Mouse (Mus musculus): ENCODE results near the gene Efemp1. TPM values are rescaled to one million over a fixed set of nuclear protein-coding genes. Genes with fewer than 3 reads are reported as not detected.

Efemp1 gene
- polyA plus RNA-seq, 1 experiment from 2014 or later, result 16.6 TPM

DNA sequence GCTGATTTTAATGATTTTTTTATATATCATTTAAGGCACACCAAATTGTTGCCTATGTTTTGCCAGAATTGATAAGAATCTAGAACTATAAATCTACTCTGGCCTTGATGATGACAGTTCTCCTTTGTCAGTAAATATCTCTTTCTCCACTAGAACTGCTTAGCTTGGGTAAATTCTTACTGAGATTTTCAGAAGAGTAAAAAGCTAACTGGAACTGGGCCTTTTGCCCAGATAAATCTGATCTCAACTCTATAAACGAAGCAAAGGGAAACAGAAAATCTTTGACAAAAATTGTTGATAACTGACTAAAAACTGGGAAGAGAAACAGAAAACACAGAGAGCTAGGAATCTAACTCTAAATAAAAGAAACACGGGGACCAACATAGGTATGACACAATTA is 51.6 kb downstream of the Efemp1 start:
- ATAC-seq (ENCODE audit: insufficient read depth, low FRiP score, low TSS enrichment), result no peak

GRCm38 (mm10) chr11:28906288-28906687 is 53.3 kb downstream of the Efemp1 start:
- no peak for DNase-seq (ENCODE audit: low spot score)
- no peak for ATAC-seq (ENCODE audit: insufficient read depth, low FRiP score, low TSS enrichment)
- Histone ChIP-seq H3K27me3 (ENCODE audit: control insufficient read depth, insufficient read depth, low read length) (no peaks in the 10 kb centered on the region), H3K4me3 (ENCODE audit: low read depth, low read length) (no peak overlapping the region), H3K27ac (ENCODE audit: low read depth, low read length) (no peak overlapping the region), H3K9me3 (ENCODE audit: control insufficient read depth, low read length) (no peaks in the 10 kb centered on the region), H3K9ac (ENCODE audit: low read length) (no peak overlapping the region), H3K4me1 (ENCODE audit: control insufficient read depth, insufficient read depth, low read length) (no peaks in the 10 kb centered on the region), H3K4me2 (ENCODE audit: low read depth) (no peak overlapping the region), H3K36me3 (ENCODE audit: control insufficient read depth, insufficient read depth, low read length) (no peaks in the 10 kb centered on the region)
- WGBS, result 86% methylated on average over 3 of the region's 3 CpGs

More for the DNA sequence above, 51.6 kb downstream of the Efemp1 start:
- Histone ChIP-seq H3K9me3 (ENCODE audit: control insufficient read depth, low read length) (no peaks in the 10 kb centered on the region), H3K27me3 (ENCODE audit: control insufficient read depth, insufficient read depth, low read length) (no peaks in the 10 kb centered on the region), H3K4me2 (ENCODE audit: low read depth) (no peak overlapping the region), H3K27ac (ENCODE audit: low read depth, low read length) (no peak overlapping the region), H3K4me3 (ENCODE audit: low read depth, low read length) (no peak overlapping the region), H3K36me3 (ENCODE audit: control insufficient read depth, insufficient read depth, low read length) (no peaks in the 10 kb centered on the region), H3K9ac (ENCODE audit: low read length) (no peak overlapping the region), H3K4me1 (ENCODE audit: control insufficient read depth, insufficient read depth, low read length) (no peaks in the 10 kb centered on the region)
- DNase-seq (ENCODE audit: low spot score), result no peak
- WGBS, result 90% methylated on average over 2 of the region's 2 CpGs

- H3K27ac ChIP-seq (ENCODE audit: low read depth, low read length), result no peak overlapping the region
- H3K27me3 ChIP-seq (ENCODE audit: control insufficient read depth, insufficient read depth, low read length), result no peaks in the 10 kb centered on the region
- 60% methylated on average over 3 of the region's 3 CpGs for WGBS
- H3K9me3 ChIP-seq (ENCODE audit: control insufficient read depth, low read length), result no peaks in the 10 kb centered on the region
- no peak for ATAC-seq (ENCODE audit: insufficient read depth, low FRiP score, low TSS enrichment)
- no peak overlapping the region for H3K4me3 ChIP-seq (ENCODE audit: low read depth, low read length)
- DNase-seq (ENCODE audit: low spot score), result no peak
- no peak overlapping the region for H3K4me2 ChIP-seq (ENCODE audit: low read depth)
- H3K36me3 ChIP-seq (ENCODE audit: control insufficient read depth, insufficient read depth, low read length), result no peaks in the 10 kb centered on the region
- no peak overlapping the region for H3K9ac ChIP-seq (ENCODE audit: low read length)
- H3K4me1 ChIP-seq (ENCODE audit: control insufficient read depth, insufficient read depth, low read length), result no peaks in the 10 kb centered on the region
Measured at GRCm38 (mm10) chr11:28908908-28909545, 56.0 kb downstream of the Efemp1 start.

GRCm38 (mm10) chr11:28912469-28913138 is 59.6 kb downstream of the Efemp1 start:
- Histone ChIP-seq H3K27ac (ENCODE audit: low read depth, low read length) (no peak overlapping the region), H3K4me1 (ENCODE audit: control insufficient read depth, insufficient read depth, low read length) (no peaks in the 10 kb centered on the region), H3K27me3 (ENCODE audit: control insufficient read depth, insufficient read depth, low read length) (no peaks in the 10 kb centered on the region), H3K36me3 (ENCODE audit: control insufficient read depth, insufficient read depth, low read length) (no peaks in the 10 kb centered on the region), H3K4me2 (ENCODE audit: low read depth) (no peak overlapping the region), H3K9me3 (ENCODE audit: control insufficient read depth, low read length) (no peaks in the 10 kb centered on the region), H3K9ac (ENCODE audit: low read length) (no peak overlapping the region), H3K4me3 (ENCODE audit: low read depth, low read length) (no peak overlapping the region)
- 85% methylated on average over 3 of the region's 3 CpGs for WGBS
- DNase-seq (ENCODE audit: low spot score) (no peak), ATAC-seq (ENCODE audit: insufficient read depth, low FRiP score, low TSS enrichment) (no peak)

DNA sequence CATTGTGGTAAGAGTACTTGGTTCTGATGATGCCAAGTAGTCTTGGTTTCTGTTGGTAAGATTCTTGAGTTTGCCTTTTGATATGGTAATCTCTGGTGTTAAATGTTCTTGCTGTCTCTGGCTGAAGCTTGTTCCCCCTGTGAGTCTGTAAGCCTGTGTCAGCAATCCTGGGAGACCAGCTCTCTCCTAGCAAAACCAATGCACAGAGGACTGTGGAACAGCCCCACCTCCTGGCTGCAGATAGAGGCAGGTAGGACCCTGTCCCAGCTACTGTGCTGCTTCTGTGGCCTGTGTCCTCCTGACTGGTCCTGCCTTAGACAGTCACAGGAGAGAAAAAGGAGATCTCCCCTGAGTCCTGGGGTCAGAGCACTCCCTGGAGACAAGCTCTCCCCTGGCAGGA is 81.4 kb downstream of the Efemp1 start:
- H3K9me3 ChIP-seq (ENCODE audit: control insufficient read depth, low read length), result no peaks in the 10 kb centered on the region
- H3K36me3 ChIP-seq (ENCODE audit: control insufficient read depth, insufficient read depth, low read length), result no peaks in the 10 kb centered on the region
- H3K4me3 ChIP-seq (ENCODE audit: low read depth, low read length), result no peak overlapping the region
- no peak overlapping the region for H3K9ac ChIP-seq (ENCODE audit: low read length)
- H3K27ac ChIP-seq (ENCODE audit: low read depth, low read length), result no peak overlapping the region
- ATAC-seq (ENCODE audit: insufficient read depth, low FRiP score, low TSS enrichment), result no peak
- H3K4me1 ChIP-seq (ENCODE audit: control insufficient read depth, insufficient read depth, low read length), result no peaks in the 10 kb centered on the region
- DNase-seq (ENCODE audit: low spot score), result no peak
- no peak overlapping the region for H3K4me2 ChIP-seq (ENCODE audit: low read depth)
- no peaks in the 10 kb centered on the region for H3K27me3 ChIP-seq (ENCODE audit: control insufficient read depth, insufficient read depth, low read length)

- Histone ChIP-seq H3K36me3 (ENCODE audit: control insufficient read depth, insufficient read depth, low read length) (no peaks in the 10 kb centered on the region), H3K9me3 (ENCODE audit: control insufficient read depth, low read length) (no peaks in the 10 kb centered on the region), H3K4me2 (ENCODE audit: low read depth) (no peak overlapping the region), H3K9ac (ENCODE audit: low read length) (no peak overlapping the region), H3K27me3 (ENCODE audit: control insufficient read depth, insufficient read depth, low read length) (no peaks in the 10 kb centered on the region), H3K4me1 (ENCODE audit: control insufficient read depth, insufficient read depth, low read length) (no peaks in the 10 kb centered on the region), H3K4me3 (ENCODE audit: low read depth, low read length) (no peak overlapping the region), H3K27ac (ENCODE audit: low read depth, low read length) (no peak overlapping the region)
- 82% methylated on average over 1 of the region's 1 CpGs for WGBS
- DNase-seq (ENCODE audit: low spot score) (no peak), ATAC-seq (ENCODE audit: insufficient read depth, low FRiP score, low TSS enrichment) (no peak)
Measured at GRCm38 (mm10) chr11:28939651-28940050, 86.6 kb downstream of the Efemp1 start.

DNA sequence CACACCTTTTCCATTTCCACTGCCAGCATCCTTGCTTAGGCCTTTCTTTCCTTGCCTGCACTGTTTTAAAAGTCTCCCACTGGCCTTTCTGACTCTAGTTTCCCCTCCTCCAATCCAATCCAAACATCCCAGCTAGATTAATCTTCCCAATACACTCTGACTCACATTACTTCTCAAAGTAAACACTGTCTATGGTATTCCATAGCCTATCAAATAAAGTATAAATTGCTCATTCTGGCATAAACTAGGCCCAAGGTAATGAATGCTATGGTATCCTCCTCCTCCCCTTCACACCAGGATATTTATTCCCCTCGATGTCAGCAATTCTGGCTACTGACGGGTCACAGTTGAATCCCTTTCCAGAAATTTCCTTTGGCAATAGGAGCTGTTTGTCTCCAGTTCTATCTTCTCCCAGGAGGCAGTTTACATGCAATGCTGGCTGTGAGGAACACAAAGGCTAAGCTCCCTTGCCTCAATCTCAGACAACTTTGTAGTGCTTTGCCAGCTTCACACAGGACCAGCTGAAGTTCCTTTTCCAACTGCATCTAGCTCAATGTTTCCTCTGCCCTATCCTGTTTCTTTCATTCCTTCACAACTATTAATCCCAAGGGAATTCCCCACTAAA is 98.7 kb downstream of the Efemp1 start:
- no peaks in the 10 kb centered on the region for H3K27me3 ChIP-seq (ENCODE audit: control insufficient read depth, insufficient read depth, low read length)
- whole genome bisulfite sequencing, result 67% methylated on average over 2 of the region's 2 CpGs
- no peak overlapping the region for H3K27ac ChIP-seq (ENCODE audit: low read depth, low read length)
- ATAC-seq (ENCODE audit: insufficient read depth, low FRiP score, low TSS enrichment), result no peak
- H3K4me2 ChIP-seq (ENCODE audit: low read depth), result no peak overlapping the region
- H3K9ac ChIP-seq (ENCODE audit: low read length), result no peak overlapping the region
- H3K4me1 ChIP-seq (ENCODE audit: control insufficient read depth, insufficient read depth, low read length), result no peaks in the 10 kb centered on the region
- no peak overlapping the region for H3K4me3 ChIP-seq (ENCODE audit: low read depth, low read length)
- DNase-seq (ENCODE audit: low spot score), result no peak
- H3K36me3 ChIP-seq (ENCODE audit: control insufficient read depth, insufficient read depth, low read length), result no peaks in the 10 kb centered on the region
- H3K9me3 ChIP-seq (ENCODE audit: control insufficient read depth, low read length), result no peaks in the 10 kb centered on the region

GRCm38 (mm10) chr11:28954673-28955304 is 101.8 kb downstream of the Efemp1 start:
- no peaks in the 10 kb centered on the region for H3K4me1 ChIP-seq (ENCODE audit: control insufficient read depth, insufficient read depth, low read length)
- no peaks in the 10 kb centered on the region for H3K27me3 ChIP-seq (ENCODE audit: control insufficient read depth, insufficient read depth, low read length)
- no peak overlapping the region for H3K9ac ChIP-seq (ENCODE audit: low read length)
- ATAC-seq (ENCODE audit: insufficient read depth, low FRiP score, low TSS enrichment) (no peak), DNase-seq (ENCODE audit: low spot score) (no peak)
- H3K27ac ChIP-seq (ENCODE audit: low read depth, low read length), result no peak overlapping the region
- H3K4me3 ChIP-seq (ENCODE audit: low read depth, low read length), result no peak overlapping the region
- H3K36me3 ChIP-seq (ENCODE audit: control insufficient read depth, insufficient read depth, low read length), result no peaks in the 10 kb centered on the region
- no peak overlapping the region for H3K4me2 ChIP-seq (ENCODE audit: low read depth)
- 78% methylated on average over 6 of the region's 6 CpGs for WGBS
- H3K9me3 ChIP-seq (ENCODE audit: control insufficient read depth, low read length), result no peaks in the 10 kb centered on the region
